Mouse (Mus musculus): Measurements from ENCODE around the gene Fam120b. TPM values are rescaled to one million over a fixed set of nuclear protein-coding genes. Genes with fewer than 3 reads are reported as not detected.

The Fam120b gene
- polyA plus RNA-seq, 1 experiment from 2014 or later, result 14.7 TPM

DNA sequence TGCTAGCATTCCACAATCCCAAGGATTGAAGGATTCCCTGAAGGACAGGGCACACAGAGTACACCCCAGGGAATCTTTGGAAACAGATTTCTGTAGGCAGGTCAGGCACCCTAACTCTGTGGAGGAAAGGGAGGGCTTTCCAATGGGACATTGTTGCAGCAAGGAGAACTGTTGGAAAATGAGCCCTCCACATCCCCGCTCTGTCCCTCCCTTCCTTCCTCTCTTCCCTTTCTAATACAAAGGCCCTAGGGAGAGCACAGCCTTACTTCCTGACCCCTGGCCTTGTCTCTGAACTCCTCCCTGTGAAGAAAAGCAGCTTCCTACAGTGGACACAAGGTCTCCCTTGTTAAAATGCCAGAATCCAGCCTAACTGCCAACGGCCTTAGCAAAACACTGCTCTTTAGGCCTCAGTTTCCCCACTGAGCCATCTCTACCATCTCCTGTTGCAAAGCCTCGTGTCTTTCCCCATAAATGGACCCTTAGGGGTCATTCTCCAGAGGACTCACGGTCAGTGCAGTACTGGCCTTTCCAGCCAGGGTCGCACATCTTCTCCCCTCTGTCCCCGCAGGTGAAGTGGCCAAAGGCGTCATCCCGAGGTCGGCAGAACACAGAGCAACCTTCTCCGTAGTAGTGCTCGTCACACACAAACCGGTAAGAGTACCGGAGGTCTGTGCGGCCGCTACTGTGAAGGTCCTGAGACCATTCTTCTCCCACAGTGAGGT is 22.9 kb upstream of the Fam120b start:
- Histone ChIP-seq H3K4me3 (peak overlapping the region; percentile 65), H3K27ac (peak overlapping the region; percentile 66), H3K27me3 (peaks cover 63% of the 10 kb centered on the region), H3K4me2 (peak overlapping the region; percentile 100), H3K9me3 (replicated peaks) (no peaks in the 10 kb centered on the region), H3K4me1 (replicated peaks) (peaks cover 41% of the 10 kb centered on the region), H3K36me3 (no peaks in the 10 kb centered on the region), H3K9ac (no peak overlapping the region)
- 57% methylated on average over 15 of the region's 15 CpGs for WGBS
- ATAC-seq (replicated peaks; ENCODE audit: insufficient number of reproducible peaks, insufficient read depth, low FRiP score, low read depth), result 0 out of 2 replicates have a peak, but pooled peaks have one; percentile 23

DNA sequence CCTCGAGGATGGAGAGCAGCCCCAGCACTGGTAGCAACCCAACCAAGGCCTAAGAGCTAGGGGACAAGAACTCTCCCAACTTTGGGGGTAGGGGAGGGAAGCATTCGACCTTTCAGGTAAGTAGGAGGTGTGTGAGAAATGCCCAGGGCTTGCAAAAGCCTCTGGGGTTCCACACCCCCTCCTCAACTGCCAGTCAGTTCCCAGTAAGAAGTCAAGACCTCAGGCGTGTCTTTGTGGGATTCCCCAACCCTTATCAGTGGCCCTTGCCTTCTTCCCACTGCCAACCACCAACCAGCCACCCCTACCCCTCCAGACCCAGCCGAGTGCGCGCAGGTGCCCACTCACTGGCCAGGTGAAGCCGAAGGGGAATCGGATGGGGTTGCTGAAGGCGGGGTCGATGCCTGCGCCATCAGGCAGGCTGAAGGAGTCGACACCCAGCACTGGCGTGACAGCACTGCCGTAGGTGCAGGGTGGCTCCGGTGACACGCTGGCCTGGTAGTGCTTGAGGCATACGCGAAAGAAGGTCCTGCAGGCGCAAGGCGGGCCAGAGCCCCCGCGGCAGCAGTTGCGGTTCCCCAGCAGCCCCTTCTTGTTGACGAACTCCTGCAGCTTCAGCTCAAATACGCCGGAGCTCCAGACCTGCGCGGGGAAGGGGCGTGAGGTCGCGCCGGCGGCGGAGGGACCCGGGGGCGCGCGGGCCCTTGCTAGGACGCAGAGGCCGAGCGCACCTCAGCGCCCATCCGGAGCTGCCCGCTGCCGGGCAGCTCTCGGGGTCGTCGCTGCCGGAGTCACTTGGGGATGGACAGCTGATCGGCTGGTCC is 21.5 kb upstream of the Fam120b start:
- Histone ChIP-seq H3K4me1 (replicated peaks) (peaks cover 41% of the 10 kb centered on the region), H3K9me3 (replicated peaks) (no peaks in the 10 kb centered on the region), H3K4me2 (peak overlapping the region; percentile 100), H3K4me3 (peak overlapping the region; percentile 65), H3K27ac (peak overlapping the region; percentile 37), H3K27me3 (peaks cover 78% of the 10 kb centered on the region), H3K36me3 (no peaks in the 10 kb centered on the region), H3K9ac (peak overlapping the region; percentile 54)
- 3% methylated on average over 48 of the region's 50 CpGs for WGBS
- ATAC-seq (replicated peaks; ENCODE audit: insufficient number of reproducible peaks, insufficient read depth, low FRiP score, low read depth), result no peak

DNA sequence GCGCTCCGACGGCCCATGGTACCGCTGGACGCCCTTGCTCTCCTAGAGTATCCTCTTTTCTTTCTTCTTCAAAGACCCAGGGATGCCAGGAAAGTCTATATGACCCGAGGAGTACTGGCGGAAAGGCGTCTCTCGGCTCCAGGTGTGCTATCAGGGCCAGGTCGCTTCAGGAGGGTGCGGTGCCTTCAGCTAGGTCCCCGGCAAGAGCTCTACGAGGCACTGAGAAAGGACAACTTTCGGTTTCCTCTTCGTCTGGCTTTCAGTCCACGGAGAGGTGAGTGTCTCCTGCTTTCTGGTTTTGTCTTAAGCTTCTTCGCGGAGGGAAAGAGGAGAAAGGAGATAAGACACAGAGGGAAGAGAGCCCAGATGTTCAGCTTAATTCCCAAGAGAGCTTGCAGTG is 20.8 kb upstream of the Fam120b start:
- H3K4me3 ChIP-seq, result peak overlapping the region; percentile 65
- H3K36me3 ChIP-seq, result no peaks in the 10 kb centered on the region
- peaks cover 43% of the 10 kb centered on the region for H3K4me1 ChIP-seq (replicated peaks)
- H3K27ac ChIP-seq, result peak overlapping the region; percentile 37
- H3K4me2 ChIP-seq, result peak overlapping the region; percentile 100
- H3K27me3 ChIP-seq, result peaks cover 84% of the 10 kb centered on the region
- 1% methylated on average over 18 of the region's 18 CpGs for WGBS
- ATAC-seq (replicated peaks; ENCODE audit: insufficient number of reproducible peaks, insufficient read depth, low FRiP score, low read depth), result no peak
- H3K9ac ChIP-seq, result peak overlapping the region; percentile 54
- H3K9me3 ChIP-seq (replicated peaks), result no peaks in the 10 kb centered on the region

DNA sequence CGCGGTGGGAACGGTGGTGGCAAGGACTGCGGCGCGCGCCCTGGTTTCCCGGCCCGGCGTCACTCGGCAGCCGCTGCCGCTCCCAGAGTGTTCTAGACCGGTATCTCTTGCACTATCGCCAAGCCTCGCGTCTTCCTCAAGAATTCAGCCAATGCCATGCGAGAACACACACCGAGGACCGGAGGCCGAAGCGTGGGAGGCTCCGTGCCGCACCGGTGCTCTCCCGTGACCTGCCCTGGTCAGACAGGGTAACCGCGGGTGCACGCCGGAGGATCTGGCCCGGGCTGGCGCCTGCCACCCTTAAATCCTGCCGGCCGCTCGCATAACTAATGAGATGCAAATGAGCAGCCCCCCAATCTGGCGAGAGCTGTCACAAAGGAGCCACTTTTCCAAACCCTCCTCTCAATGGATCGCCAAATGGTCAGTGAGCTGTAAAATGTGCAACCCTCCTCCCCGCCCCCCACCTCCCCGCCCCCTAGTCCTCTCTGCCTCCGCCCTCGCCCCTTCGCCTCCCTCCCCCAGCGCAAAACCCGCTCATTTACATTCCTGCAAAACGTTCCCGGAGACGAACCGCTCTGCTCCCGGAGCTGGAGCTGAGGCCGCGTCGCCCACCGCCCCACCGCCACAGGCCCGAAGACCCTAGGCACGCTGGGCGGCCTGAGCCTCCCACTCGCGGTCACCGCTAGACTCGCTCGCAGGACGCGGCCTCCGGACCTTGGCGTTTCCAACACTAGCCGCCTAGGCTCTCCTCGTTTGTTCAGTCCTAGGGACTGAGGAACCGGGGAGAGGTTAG is 20.1 kb upstream of the Fam120b start:
- peak; percentile 54; the same call in 1 of the 2 replicates for ATAC-seq (replicated peaks; ENCODE audit: insufficient number of reproducible peaks, insufficient read depth, low FRiP score, low read depth)
- Histone ChIP-seq H3K4me1 (replicated peaks) (peaks cover 50% of the 10 kb centered on the region), H3K9ac (peak overlapping the region; percentile 54), H3K36me3 (no peaks in the 10 kb centered on the region), H3K27me3 (peaks cover 91% of the 10 kb centered on the region), H3K4me2 (peak overlapping the region; percentile 100), H3K9me3 (replicated peaks) (no peaks in the 10 kb centered on the region), H3K27ac (peak overlapping the region; percentile 55), H3K4me3 (peak overlapping the region; percentile 65)
- WGBS, result 0% methylated on average over 69 of the region's 69 CpGs

DNA sequence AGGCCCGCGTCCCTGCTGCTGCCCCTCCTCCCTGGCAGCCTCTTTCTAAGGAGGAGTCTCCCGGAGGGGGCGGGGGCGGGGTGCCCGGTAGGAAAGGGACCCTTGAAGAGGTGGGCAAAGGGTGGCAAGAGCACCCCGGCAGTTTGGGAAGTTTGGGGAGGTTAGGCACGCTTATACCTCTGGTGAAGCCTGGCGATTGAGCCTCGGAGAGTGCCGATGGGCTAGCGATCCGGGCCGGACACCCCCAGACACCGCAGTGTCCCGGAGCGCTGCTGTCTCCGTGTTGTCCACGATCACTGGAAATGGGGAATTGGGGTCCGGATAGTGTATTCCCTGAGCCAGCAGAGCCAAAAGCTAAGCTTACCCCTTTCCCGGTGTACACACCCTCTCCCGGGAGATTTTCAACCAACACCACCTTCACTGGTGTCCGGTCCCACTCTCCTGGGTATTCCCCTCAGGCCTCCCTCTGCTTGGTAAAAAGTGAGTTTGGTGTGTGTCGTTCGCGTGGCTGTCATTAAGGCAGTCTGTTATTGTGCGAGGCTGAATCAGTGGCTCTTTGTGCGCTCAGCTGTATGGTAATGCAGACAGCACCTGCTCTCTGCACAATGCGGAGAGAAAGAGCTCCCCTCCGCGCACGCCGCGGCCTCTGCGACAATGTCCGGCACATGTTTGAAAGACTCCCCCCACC is 19.4 kb upstream of the Fam120b start, which contains the start of gene Dll1:
Gene Dll1, minus strand, starts transcription at position 379 of the 688 bp plus-strand sequence.
- Histone ChIP-seq H3K36me3 (no peaks in the 10 kb centered on the region), H3K4me2 (peak within 1 kb of the TSS; percentile 100), H3K9ac (peak within 1 kb of the TSS; percentile 54), H3K4me1 (replicated peaks) (peaks cover 53% of the 10 kb centered on the region), H3K27ac (peak within 1 kb of the TSS; percentile 55), H3K4me3 (peak within 1 kb of the TSS; percentile 65), H3K27me3 (peaks cover 96% of the 10 kb centered on the region), H3K9me3 (replicated peaks) (no peaks in the 10 kb centered on the region)
- under 1% methylated on average over 36 of the region's 36 CpGs for WGBS
- ATAC-seq (replicated peaks; ENCODE audit: insufficient number of reproducible peaks, insufficient read depth, low FRiP score, low read depth), result no peak; the same call in none of the 2 replicates

DNA sequence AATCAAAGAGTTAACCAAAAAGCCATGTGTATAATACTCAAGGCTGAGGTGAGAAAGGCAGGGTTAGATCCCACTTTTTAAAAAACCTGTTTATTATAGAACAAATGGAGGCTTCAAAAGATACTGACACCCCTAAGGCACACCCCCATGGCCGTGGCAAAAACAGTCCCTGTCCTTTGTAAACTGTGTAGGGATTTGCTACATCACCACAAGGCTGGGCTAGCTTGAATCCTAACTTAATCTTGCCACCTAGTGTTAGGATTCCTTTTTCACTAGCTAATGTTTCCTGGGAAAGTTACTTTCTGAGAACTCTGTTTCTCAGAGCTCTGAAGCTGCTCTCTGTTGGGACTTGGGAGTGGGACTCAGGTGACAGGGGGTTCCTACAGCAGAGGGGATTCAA is 18.1 kb upstream of the Fam120b start:
- Histone ChIP-seq H3K4me2 (0 out of 2 replicates have a peak overlapping the region, but pooled peaks have one; percentile 100), H3K27ac (no peak overlapping the region), H3K36me3 (no peaks in the 10 kb centered on the region), H3K4me3 (no peak overlapping the region), H3K27me3 (peaks cover 96% of the 10 kb centered on the region), H3K9me3 (replicated peaks) (no peaks in the 10 kb centered on the region), H3K9ac (no peak overlapping the region), H3K4me1 (replicated peaks) (peaks cover 46% of the 10 kb centered on the region)
- WGBS, result 0% methylated on average over 1 of the region's 1 CpGs
- no peak for ATAC-seq (replicated peaks; ENCODE audit: insufficient number of reproducible peaks, insufficient read depth, low FRiP score, low read depth)

DNA sequence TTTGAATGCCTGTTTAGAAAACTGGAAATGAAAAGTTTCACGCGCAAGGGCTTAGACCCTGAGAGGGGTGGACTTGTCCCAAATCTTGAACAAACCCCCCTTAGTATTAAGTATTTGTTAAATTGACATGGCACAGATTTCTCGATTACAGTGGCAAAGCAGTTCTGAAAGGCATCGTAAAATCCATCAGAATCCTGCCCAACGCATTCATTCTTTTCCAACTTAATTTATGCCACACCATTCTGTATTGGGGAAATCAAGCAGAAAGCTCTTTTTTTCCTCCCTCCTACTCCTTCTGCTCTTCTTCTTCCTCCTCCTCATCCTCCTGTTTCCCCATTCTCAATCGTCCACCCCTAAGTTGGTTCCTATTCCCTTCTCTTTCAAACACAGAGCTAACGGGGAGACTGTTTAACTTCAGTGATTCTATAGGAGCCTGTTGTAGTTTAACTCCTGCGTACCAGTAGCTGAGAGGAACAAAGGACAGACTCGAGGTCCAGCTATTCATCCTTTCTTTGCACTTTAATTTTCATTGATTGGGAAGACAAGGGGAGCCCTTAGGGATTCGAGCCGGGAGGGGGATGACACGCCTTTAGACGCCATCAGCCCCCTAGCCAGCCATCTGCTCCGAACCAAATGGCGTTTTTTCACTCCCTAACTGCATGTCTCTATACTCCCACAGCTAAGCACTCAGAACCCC is 17.4 kb upstream of the Fam120b start:
- 16% methylated on average over 15 of the region's 15 CpGs for WGBS
- ATAC-seq (replicated peaks; ENCODE audit: insufficient number of reproducible peaks, insufficient read depth, low FRiP score, low read depth), result no peak

DNA sequence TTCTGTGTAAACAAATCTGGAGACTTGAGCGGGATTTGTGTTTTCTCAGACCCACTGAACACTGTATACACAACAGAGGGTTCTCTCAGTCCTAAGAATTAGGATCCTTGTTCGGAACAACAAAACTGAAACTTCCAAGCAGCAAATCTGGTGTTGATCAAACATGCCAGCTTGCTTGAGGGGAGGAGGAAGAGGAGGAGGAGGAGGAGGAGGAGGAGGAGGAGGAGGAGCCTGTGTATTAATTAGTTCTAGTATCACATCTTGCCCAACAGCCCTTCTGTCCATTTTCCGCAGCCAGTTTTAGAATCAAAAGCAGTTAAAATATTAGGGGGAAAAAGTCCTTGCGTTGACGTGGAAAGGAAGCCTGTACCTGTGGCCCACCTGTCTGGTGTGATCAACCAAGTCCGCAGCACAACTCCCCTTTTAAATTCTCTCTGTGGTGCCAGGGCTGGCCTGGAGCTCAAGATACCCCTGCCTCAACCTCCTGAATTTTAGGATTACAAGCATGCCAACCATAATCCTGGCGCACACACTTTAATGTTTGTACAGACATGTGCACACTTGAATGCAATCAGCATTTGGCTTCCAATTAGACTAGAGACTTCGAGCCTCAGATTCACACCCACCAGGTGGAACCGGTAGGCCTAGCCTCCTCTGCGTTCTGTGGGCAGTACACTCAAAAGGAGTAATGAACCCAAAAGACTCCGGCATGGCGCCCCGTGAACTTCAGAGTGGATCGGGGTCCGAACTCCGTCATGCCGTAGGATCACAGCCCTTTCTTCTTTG is 16.1 kb upstream of the Fam120b start:
- ATAC-seq (replicated peaks; ENCODE audit: insufficient number of reproducible peaks, insufficient read depth, low FRiP score, low read depth), result no peak
- WGBS, result 16% methylated on average over 17 of the region's 17 CpGs
- H3K9ac ChIP-seq, result peak overlapping the region; percentile 45

More for the DNA sequence above, 17.4 kb upstream of the Fam120b start:
- no peaks in the 10 kb centered on the region for H3K9me3 ChIP-seq (replicated peaks)
- H3K4me3 ChIP-seq, result no peak overlapping the region
- no peak overlapping the region for H3K4me2 ChIP-seq
- no peak overlapping the region for H3K9ac ChIP-seq
- peaks cover 43% of the 10 kb centered on the region for H3K4me1 ChIP-seq (replicated peaks)
- H3K36me3 ChIP-seq, result no peaks in the 10 kb centered on the region
- H3K27me3 ChIP-seq, result peaks cover 95% of the 10 kb centered on the region
- no peak overlapping the region for H3K27ac ChIP-seq

DNA sequence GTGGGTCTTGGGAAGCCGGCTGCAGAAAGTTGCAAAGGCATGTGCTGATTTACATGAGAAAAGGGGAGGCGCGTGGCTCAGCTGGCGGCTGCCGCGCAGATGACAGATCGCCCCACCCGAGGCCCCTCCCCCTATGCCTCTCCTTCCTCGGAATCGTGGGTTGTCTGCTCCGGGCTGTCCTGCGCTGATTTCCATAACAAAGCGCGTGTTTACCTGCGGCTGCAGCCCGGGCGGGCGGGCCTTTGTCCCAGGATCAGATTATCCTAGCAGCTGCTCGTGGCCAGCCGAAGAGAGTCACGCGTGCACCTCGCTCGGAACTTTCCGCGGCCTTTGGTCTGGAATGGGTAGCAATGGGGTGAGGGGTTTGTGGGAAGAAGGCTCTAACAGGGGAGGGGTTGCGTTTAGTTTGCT is 15.4 kb upstream of the Fam120b start:
- peak overlapping the region; percentile 52 for H3K4me3 ChIP-seq
- no peak for ATAC-seq (replicated peaks; ENCODE audit: insufficient number of reproducible peaks, insufficient read depth, low FRiP score, low read depth)
- H3K27me3 ChIP-seq, result peaks cover 84% of the 10 kb centered on the region
- WGBS, result under 1% methylated on average over 27 of the region's 27 CpGs
- no peaks in the 10 kb centered on the region for H3K9me3 ChIP-seq (replicated peaks)
- H3K4me2 ChIP-seq, result peak overlapping the region; percentile 84
- no peak overlapping the region for H3K27ac ChIP-seq
- peak overlapping the region; percentile 45 for H3K9ac ChIP-seq
- no peaks in the 10 kb centered on the region for H3K36me3 ChIP-seq
- peaks cover 29% of the 10 kb centered on the region for H3K4me1 ChIP-seq (replicated peaks)

More for the DNA sequence above, 16.1 kb upstream of the Fam120b start:
- Histone ChIP-seq H3K27ac (no peak overlapping the region), H3K36me3 (no peaks in the 10 kb centered on the region), H3K4me2 (peak overlapping the region; percentile 84), H3K9me3 (replicated peaks) (no peaks in the 10 kb centered on the region), H3K4me1 (replicated peaks) (peaks cover 35% of the 10 kb centered on the region), H3K27me3 (peaks cover 88% of the 10 kb centered on the region), H3K4me3 (peak overlapping the region; percentile 52)

All from heart, embryonic 15.5 days (tissue).